Mouse (Mus musculus) limb, embryonic 11.5 days (tissue): ENCODE data around the gene Atp10a. TPM values are rescaled to one million over a fixed set of nuclear protein-coding genes. Genes with fewer than 3 reads are reported as not detected.

ENCODE experiments used
- ATAC-seq: fragments of 200-750 bp; cut with Nextera tagmentation; 2 replicates; pipeline ENCODE4 v1.8.0; 2017; ENCODE audit warnings: low read depth; ENCODE audit not compliant: insufficient number of reproducible peaks, low FRiP score, low TSS enrichment
- DNase-seq: peaks from one replicate; pipeline ENCODE4 v3.0.0-alpha.2; 2015; ENCODE audit warnings: low spot score
- H3K27ac ChIP-seq: fragments of 300-500 bp; sonication (generic); replicated peaks from 2 replicates; pipeline ENCODE4 v1.5.1; 2014; ENCODE audit warnings: low read depth, mild to moderate bottlenecking, low read length
- H3K27me3 ChIP-seq: fragments of 300-500 bp; sonication (generic); 2 replicates; pipeline ENCODE4 v1.6.1; 2014; ENCODE audit warnings: mild to moderate bottlenecking, low read length, mixed read lengths; ENCODE audit not compliant: control insufficient read depth, insufficient read depth
- H3K36me3 ChIP-seq: fragments of 300-500 bp; sonication (generic); 2 replicates; pipeline ENCODE4 v1.6.1; 2014; ENCODE audit warnings: mild to moderate bottlenecking, low read length, moderate library complexity, mixed read lengths; ENCODE audit not compliant: control insufficient read depth, insufficient read depth
- H3K4me1 ChIP-seq: fragments of 300-500 bp; sonication (generic); 2 replicates; pipeline ENCODE4 v1.6.1; 2014; ENCODE audit warnings: low read length, mixed read lengths; ENCODE audit not compliant: control insufficient read depth, insufficient read depth
- H3K4me2 ChIP-seq: fragments of 300-500 bp; sonication (generic); 2 replicates; pipeline ENCODE4 v1.6.1; 2014; ENCODE audit warnings: low read depth, mild to moderate bottlenecking, moderate library complexity; ENCODE audit not compliant: severe bottlenecking
- H3K4me3 ChIP-seq: fragments of 300-500 bp; sonication (generic); 2 replicates; pipeline ENCODE4 v1.5.1; 2014; ENCODE audit warnings: low read depth, low read length
- H3K9ac ChIP-seq: fragments of 300-500 bp; sonication (generic); 2 replicates; pipeline ENCODE4 v1.6.1; 2014; ENCODE audit warnings: mild to moderate bottlenecking, low read length
- H3K9me3 ChIP-seq: fragments of 300-500 bp; sonication (generic); 2 replicates; pipeline ENCODE4 v1.6.1; 2016; ENCODE audit warnings: low read length; ENCODE audit not compliant: control insufficient read depth
- WGBS: fragments of 180-500 bp; shearing (Covaris S2); extraction: QIAGEN DNeasy Blood & Tissue Kit; methylation state at CpG from one replicate; pipeline ENCODE4 v1.1.7; 2014; 5-methylcytosine and 5-hydroxymethylcytosine counted together
- polyA plus RNA-seq: library from polyadenylated mRNA; unstranded; fragments of >200 nt; fragmentation: Nextera tagmentation; extraction: Ambion mirVana; gene quantifications from 2 replicates; pipeline ENCODE4 v1.2.1, GENCODE M21; 2014

Gene Atp10a
- 1.3 and 2.1 TPM in 2 replicates for polyA plus RNA-seq

DNA sequence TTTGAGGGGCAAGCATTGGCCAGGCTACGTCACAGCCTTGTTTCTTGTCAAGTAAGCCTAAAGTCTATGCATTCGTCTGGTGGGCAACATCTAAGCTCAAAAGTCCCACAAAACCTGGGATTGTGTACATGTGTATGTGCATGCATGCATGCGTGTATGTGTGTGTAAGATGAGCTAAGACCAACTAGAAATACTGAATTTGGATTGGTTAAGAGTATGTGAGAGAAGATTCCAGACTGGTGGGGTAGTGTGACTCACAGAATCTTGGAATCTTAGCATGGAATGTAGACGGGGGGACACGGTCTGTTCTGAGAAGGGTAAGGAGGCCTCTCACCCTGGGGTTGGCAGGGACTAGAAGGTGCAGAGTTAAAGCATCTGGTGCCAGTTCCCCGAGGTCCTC, at the start of gene Atp10a:
Gene Atp10a (plus strand): TSS at position 301 of the 400 bp plus-strand sequence.
- H3K4me3 ChIP-seq: no peak within 1 kb of the TSS
- H3K27me3 ChIP-seq: no peaks in the 10 kb centered on the region
- no peak within 1 kb of the TSS for H3K27ac ChIP-seq
- H3K9me3 ChIP-seq: no peaks in the 10 kb centered on the region
- WGBS: 81% methylated on average over 6 of the region's 6 CpGs
- H3K9ac ChIP-seq: no peak within 1 kb of the TSS
- H3K36me3 ChIP-seq: no peaks in the 10 kb centered on the region
- DNase-seq: no peak
- no peak for ATAC-seq
- H3K4me2 ChIP-seq: no peak within 1 kb of the TSS
- no peaks in the 10 kb centered on the region for H3K4me1 ChIP-seq

DNA sequence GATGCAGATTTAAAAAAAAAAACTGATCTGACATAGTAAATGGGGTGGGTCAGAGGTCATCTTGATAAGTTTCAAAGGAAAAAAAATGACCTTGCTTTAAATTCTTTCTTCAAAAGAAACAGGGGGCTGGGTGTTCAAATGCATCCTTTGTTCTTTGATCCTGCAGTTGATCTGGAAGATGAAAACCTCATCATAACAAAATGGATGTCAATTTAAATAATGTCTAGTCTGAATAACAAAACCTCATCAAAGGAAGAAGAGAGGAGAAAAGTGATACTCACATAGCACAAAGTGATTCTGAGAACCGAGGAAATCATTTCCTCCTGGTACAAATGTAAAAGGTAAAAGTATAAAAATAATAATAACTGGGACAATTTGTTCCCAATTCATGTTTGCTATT, 37.9 kb upstream of the Atp10a start:
- no peaks in the 10 kb centered on the region for H3K27me3 ChIP-seq
- DNase-seq (no peak), ATAC-seq (no peak)
- H3K36me3 ChIP-seq: no peaks in the 10 kb centered on the region
- 30% methylated on average over 1 of the region's 1 CpGs for WGBS
- H3K9me3 ChIP-seq: no peaks in the 10 kb centered on the region
- no peak overlapping the region for H3K27ac ChIP-seq
- no peak overlapping the region for H3K9ac ChIP-seq
- no peaks in the 10 kb centered on the region for H3K4me1 ChIP-seq
- H3K4me2 ChIP-seq: no peak overlapping the region
- no peak overlapping the region for H3K4me3 ChIP-seq

DNA sequence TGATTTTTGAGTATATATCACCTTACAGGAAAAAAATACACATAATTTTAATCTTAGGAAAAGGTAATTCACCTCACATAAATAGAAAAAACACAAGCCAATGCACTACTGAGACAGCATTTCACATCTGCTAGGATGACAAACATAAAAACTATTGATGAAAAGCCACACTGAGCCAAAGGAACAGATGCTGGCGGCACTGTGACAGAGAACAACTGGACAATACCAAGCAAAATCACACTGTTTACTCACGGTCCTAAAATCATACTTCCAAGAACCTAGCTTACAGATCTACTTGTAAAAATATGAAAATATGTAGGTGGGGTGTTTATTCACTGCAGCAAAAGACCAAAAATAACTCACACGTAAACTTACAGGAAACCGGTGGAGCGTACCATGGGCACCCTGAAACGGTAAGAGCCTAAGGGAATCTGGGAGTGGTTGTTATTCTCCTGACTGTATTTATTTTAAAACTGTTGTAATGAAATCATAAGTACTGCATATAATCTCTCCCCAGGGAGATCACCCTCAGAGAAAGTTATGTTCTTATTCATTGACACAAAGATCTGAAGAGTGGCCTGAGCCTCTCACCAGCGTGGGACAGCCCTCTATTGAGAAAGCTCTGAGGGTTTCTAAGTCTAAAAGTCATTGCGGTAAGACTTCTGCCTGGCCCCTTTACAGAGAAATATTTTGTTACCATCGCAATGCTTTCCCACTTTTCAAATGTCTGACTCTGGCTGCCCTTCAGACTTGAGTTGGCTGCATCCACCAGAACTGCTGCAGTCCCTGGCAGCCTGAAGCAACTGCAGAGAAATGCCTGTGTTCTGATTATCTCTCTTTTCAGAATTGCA, 29.4 kb upstream of the Atp10a start:
- Histone ChIP-seq H3K36me3 (no peaks in the 10 kb centered on the region), H3K4me3 (no peak overlapping the region), H3K4me2 (no peak overlapping the region), H3K27ac (no peak overlapping the region), H3K9me3 (no peaks in the 10 kb centered on the region), H3K4me1 (no peaks in the 10 kb centered on the region), H3K9ac (no peak overlapping the region), H3K27me3 (no peaks in the 10 kb centered on the region)
- no peak for ATAC-seq
- 85% methylated on average over 9 of the region's 9 CpGs for WGBS
- no peak for DNase-seq

DNA sequence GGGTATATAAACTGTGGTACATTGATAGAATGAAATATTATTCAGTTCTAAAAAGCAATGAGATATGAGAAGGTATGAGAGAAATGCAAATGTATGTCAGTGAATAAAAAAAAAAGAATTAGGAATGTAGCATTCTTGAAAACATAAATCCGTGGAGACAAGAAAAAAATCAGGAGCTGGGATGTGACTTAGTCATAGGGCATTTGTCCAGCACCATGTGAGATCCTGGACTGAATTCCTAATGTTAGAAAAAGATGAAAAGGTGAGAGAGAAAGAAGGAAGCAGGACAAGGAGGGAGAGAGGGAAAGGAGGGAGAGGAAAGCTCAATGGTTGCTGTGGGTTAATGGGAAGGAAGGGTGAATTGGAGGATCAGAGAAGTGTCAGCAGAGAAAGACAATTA, 28.6 kb upstream of the Atp10a start:
- H3K36me3 ChIP-seq: no peaks in the 10 kb centered on the region
- DNase-seq (no peak), ATAC-seq (no peak)
- no peaks in the 10 kb centered on the region for H3K4me1 ChIP-seq
- no peak overlapping the region for H3K27ac ChIP-seq
- 92% methylated on average over 1 of the region's 1 CpGs for WGBS
- H3K4me3 ChIP-seq: no peak overlapping the region
- H3K9me3 ChIP-seq: no peaks in the 10 kb centered on the region
- no peaks in the 10 kb centered on the region for H3K27me3 ChIP-seq
- H3K4me2 ChIP-seq: no peak overlapping the region
- no peak overlapping the region for H3K9ac ChIP-seq

DNA sequence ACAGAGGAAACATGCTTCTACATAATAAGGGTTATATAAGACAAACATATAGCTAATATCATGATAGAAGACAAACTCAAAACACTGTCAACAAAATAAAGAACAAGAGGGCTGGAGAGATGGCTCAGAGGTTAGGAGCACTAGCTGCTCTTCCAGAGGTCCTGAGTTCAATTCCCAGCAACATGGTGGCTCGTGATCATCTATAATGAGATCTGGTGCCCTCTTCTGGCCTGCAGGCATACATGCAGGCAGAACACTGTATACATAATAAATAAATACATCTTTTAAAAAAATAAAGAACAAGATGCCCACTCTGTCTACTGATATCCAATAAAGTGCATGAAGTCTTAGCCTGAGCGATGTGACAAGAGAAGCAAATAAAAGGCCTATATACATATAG, 26.7 kb upstream of the Atp10a start:
- Histone ChIP-seq H3K4me2 (no peak overlapping the region), H3K9me3 (no peaks in the 10 kb centered on the region), H3K36me3 (no peaks in the 10 kb centered on the region), H3K9ac (no peak overlapping the region), H3K27me3 (no peaks in the 10 kb centered on the region), H3K27ac (no peak overlapping the region), H3K4me3 (no peak overlapping the region), H3K4me1 (no peaks in the 10 kb centered on the region)
- DNase-seq: no peak
- 88% methylated on average over 2 of the region's 2 CpGs for WGBS
- ATAC-seq: no peak

DNA sequence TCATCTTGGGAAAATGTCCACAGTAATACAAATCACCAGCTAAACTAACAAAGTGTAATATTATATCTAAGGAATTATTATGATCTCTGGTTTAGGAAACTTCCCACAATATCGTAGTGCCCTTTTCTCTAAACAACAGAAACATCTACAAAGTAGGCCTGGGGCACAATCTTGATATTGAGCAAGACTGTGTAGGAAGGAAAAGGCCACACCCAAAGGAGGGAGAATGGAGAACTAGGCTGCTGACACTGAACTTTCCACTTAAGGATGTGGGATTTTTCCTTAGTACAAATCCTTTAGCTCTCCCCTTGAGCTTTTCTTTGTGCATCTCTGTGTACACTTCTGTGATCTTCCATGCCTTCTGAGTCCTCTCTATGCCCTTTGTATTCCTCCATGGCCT, 22.3 kb upstream of the Atp10a start:
- H3K36me3 ChIP-seq: no peaks in the 10 kb centered on the region
- no peaks in the 10 kb centered on the region for H3K27me3 ChIP-seq
- no peak overlapping the region for H3K27ac ChIP-seq
- no peak overlapping the region for H3K9ac ChIP-seq
- H3K9me3 ChIP-seq: no peaks in the 10 kb centered on the region
- ATAC-seq (no peak), DNase-seq (no peak)
- no peak overlapping the region for H3K4me2 ChIP-seq
- 97% methylated on average over 1 of the region's 1 CpGs for WGBS
- H3K4me1 ChIP-seq: no peaks in the 10 kb centered on the region
- H3K4me3 ChIP-seq: no peak overlapping the region

DNA sequence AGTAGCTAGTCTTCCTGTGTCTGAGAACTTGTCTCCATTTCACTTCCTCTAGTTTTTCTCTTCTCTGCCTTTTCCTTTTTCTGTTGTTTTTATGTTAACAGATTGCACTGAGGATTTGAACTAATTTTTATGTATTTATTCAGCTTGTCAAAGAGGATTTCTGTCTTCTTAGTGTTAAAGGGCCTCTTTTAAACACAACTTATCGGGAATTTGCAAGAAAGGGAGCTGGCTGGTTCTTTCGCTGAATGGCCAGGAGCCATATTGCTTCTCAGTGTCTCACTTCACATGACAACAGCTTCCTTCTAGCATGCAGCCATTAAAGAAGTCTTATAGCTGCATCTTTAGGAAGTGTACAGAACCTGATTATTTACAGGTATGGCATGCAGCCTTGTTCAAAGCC, 16.3 kb upstream of the Atp10a start:
- Histone ChIP-seq H3K36me3 (no peaks in the 10 kb centered on the region), H3K9me3 (no peaks in the 10 kb centered on the region), H3K27me3 (no peaks in the 10 kb centered on the region), H3K4me3 (no peak overlapping the region), H3K4me2 (no peak overlapping the region), H3K9ac (no peak overlapping the region), H3K27ac (no peak overlapping the region), H3K4me1 (no peaks in the 10 kb centered on the region)
- WGBS: 89% methylated on average over 2 of the region's 2 CpGs
- DNase-seq: no peak
- no peak for ATAC-seq

DNA sequence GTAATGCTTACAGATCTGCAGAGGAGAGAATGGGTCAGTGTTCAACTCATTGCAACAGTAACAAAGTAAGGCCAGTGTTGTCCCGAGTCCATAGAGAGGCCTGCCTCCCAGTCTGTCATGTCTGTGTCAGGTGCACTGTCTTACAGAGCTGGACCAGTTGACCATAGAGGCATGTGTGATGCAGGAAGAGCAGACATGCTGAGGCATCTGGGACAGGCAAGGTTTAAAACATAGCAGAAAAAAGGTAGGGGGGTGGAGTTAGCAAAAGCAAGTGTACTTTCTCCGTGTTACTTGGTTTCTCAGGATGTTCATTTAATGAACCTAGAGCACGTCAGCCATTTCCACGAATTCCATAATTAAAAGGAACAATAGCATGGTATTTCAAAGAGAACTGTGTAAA, 15.5 kb upstream of the Atp10a start:
- WGBS: 82% methylated on average over 4 of the region's 4 CpGs
- H3K9ac ChIP-seq: no peak overlapping the region
- no peak for DNase-seq
- ATAC-seq: no peak
- H3K9me3 ChIP-seq: no peaks in the 10 kb centered on the region
- no peak overlapping the region for H3K27ac ChIP-seq
- H3K4me2 ChIP-seq: no peak overlapping the region
- no peak overlapping the region for H3K4me3 ChIP-seq
- H3K4me1 ChIP-seq: no peaks in the 10 kb centered on the region
- H3K27me3 ChIP-seq: no peaks in the 10 kb centered on the region
- no peaks in the 10 kb centered on the region for H3K36me3 ChIP-seq

DNA sequence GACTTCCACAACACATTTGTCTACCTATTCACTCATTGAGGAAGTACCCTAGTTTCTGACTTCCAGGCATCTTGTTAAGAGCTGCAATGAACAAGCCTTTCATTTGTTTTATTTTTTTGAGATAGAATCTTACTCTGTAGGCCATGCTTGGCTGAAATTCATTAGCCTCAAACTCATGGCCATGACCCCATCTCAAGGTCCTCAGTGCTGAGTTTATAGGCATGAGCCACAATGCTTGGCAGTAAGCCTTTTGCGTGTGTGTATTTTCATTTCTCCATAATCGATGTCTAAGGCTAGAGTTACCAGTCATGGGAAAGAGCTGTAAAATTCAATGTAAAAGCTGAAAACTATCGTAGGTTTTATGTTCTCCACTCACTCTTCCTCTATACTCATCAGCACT, 14.1 kb upstream of the Atp10a start:
- H3K9me3 ChIP-seq: no peaks in the 10 kb centered on the region
- DNase-seq: no peak
- no peak overlapping the region for H3K27ac ChIP-seq
- H3K4me3 ChIP-seq: no peak overlapping the region
- H3K4me1 ChIP-seq: no peaks in the 10 kb centered on the region
- no peaks in the 10 kb centered on the region for H3K27me3 ChIP-seq
- no peaks in the 10 kb centered on the region for H3K36me3 ChIP-seq
- no peak overlapping the region for H3K4me2 ChIP-seq
- H3K9ac ChIP-seq: no peak overlapping the region
- WGBS: 90% methylated on average over 3 of the region's 3 CpGs
- ATAC-seq: no peak
